Mouse (Mus musculus): ENCODE results near the gene Ccdc187. TPM values are rescaled to one million over a fixed set of nuclear protein-coding genes. Genes with fewer than 3 reads are reported as not detected.

Gene Ccdc187
- polyA plus RNA-seq, 1 experiment from 2014 or later: 0.58 TPM

DNA sequence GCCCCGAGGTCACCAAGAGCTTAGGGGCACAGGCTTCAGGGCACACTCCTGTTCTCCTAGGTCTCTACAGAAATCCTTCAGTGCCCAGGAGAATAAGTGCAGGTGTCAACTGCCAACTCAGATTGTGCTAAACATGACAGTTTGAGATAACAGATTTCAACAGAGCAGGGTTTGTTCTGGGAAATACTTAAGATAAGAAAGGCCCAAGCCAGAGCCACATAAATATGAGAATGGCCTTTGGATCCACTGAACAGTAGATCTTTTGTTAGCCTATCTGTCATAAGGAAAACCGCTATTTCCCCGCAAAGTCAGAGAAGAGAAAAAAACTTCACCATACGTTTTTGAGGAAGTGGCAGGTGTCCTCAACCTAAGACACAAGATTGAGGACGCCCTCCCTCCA is 60.1 kb downstream of the Ccdc187 start:
- Histone ChIP-seq H3K9me3 (ENCODE audit: control insufficient read depth, low read depth, low read length) (no peaks in the 10 kb centered on the region), H3K4me3 (ENCODE audit: low read depth, low read length) (no peak overlapping the region), H3K9ac (replicated peaks; ENCODE audit: low read depth, low read length) (no peak overlapping the region), H3K27me3 (ENCODE audit: control insufficient read depth, insufficient read depth, low read length) (no peaks in the 10 kb centered on the region), H3K4me1 (ENCODE audit: control insufficient read depth, insufficient read depth, low read length) (peaks cover 20% of the 10 kb centered on the region; the same call in 1 of the 2 replicates), H3K4me2 (replicated peaks; ENCODE audit: low read depth, low read length) (no peak overlapping the region), H3K36me3 (ENCODE audit: control insufficient read depth, insufficient read depth, low read length) (0 out of 2 replicates have a peak, but pooled peaks cover 2% of the 10 kb centered on the region), H3K27ac (ENCODE audit: low read length) (no peak overlapping the region)
- no peak for ATAC-seq (ENCODE audit: insufficient number of reproducible peaks, insufficient read depth, low FRiP score, low read depth)
- WGBS: 61% methylated on average over 5 of the region's 5 CpGs

DNA sequence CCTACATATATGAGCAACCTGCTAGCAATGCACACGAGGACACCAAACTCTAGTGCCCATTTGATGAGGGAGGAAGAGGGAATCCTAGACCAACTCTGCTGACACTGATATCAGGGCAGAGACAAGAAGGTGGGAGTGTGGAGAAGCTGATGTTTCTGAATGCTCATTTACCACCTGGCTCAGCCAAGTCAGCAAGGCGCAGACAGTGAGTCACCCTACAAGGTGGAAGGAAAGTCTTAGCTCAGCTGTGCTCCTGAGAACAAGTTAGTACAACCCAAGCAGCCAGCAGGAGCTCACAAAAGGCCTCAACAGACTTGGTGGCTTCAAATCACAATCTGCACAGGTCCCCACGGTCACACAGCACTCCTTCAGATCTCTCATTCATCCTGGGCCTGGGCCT is 63.0 kb downstream of the Ccdc187 start:
- Histone ChIP-seq H3K4me1 (ENCODE audit: control insufficient read depth, insufficient read depth, low read length) (peaks cover 17% of the 10 kb centered on the region; the same call in 1 of the 2 replicates), H3K27me3 (ENCODE audit: control insufficient read depth, insufficient read depth, low read length) (no peaks in the 10 kb centered on the region), H3K9me3 (ENCODE audit: control insufficient read depth, low read depth, low read length) (no peaks in the 10 kb centered on the region), H3K27ac (ENCODE audit: low read length) (no peak overlapping the region), H3K4me2 (replicated peaks; ENCODE audit: low read depth, low read length) (no peak overlapping the region), H3K4me3 (ENCODE audit: low read depth, low read length) (no peak overlapping the region), H3K9ac (replicated peaks; ENCODE audit: low read depth, low read length) (no peak overlapping the region), H3K36me3 (ENCODE audit: control insufficient read depth, insufficient read depth, low read length) (peaks cover 3% of the 10 kb centered on the region; the same call in 1 of the 2 replicates)
- no peak for ATAC-seq (ENCODE audit: insufficient number of reproducible peaks, insufficient read depth, low FRiP score, low read depth)
- 82% methylated on average over 3 of the region's 3 CpGs for WGBS

DNA sequence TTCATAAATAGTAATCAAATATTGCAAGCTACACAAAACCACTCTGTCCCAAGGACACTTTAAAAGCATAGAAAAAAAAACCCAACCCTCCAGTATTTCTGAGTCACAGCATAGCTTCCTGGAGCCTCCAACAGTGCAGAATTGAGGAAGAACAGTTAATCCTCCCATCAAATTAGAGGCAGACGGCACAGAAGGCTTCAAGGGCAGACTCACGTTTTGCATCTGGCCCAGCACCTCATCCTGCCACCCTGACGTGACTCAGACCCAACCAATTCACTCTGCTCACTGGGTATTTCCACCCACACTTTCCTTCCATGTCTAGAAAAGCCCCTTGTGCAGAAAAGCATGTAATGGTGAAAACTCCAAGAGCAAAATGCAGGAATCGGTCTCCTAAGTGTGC is 64.1 kb downstream of the Ccdc187 start:
- Histone ChIP-seq H3K36me3 (ENCODE audit: control insufficient read depth, insufficient read depth, low read length) (peaks cover 10% of the 10 kb centered on the region; the same call in 1 of the 2 replicates), H3K4me2 (replicated peaks; ENCODE audit: low read depth, low read length) (no peak overlapping the region), H3K4me3 (ENCODE audit: low read depth, low read length) (no peak overlapping the region), H3K27ac (ENCODE audit: low read length) (no peak overlapping the region), H3K9ac (replicated peaks; ENCODE audit: low read depth, low read length) (no peak overlapping the region), H3K9me3 (ENCODE audit: control insufficient read depth, low read depth, low read length) (no peaks in the 10 kb centered on the region), H3K27me3 (ENCODE audit: control insufficient read depth, insufficient read depth, low read length) (no peaks in the 10 kb centered on the region), H3K4me1 (ENCODE audit: control insufficient read depth, insufficient read depth, low read length) (peaks cover 8% of the 10 kb centered on the region; the same call in 1 of the 2 replicates)
- no peak for ATAC-seq (ENCODE audit: insufficient number of reproducible peaks, insufficient read depth, low FRiP score, low read depth)
- WGBS: 62% methylated on average over 4 of the region's 4 CpGs

DNA sequence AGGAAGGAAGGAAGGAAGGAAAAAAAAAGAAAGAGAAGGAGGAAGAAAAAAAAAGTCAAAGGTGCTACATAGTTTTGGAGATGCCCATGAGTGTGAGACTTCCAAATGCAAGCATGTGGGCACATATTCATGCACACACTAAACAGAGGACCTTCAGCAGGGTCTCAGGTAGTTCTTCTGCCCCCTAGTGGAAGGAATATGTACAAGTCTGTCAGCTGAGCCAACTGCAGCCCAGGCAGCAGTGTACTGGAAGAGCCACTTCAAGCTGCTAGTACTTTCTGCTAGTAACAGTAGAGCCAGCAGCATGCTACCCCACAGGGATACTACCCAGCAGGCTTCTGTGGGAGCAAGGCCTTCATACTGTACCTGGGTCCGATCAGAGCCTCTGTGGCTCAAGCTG is 66.6 kb downstream of the Ccdc187 start:
- no peaks in the 10 kb centered on the region for H3K4me1 ChIP-seq (ENCODE audit: control insufficient read depth, insufficient read depth, low read length)
- H3K27ac ChIP-seq (ENCODE audit: low read length): no peak overlapping the region
- no peak overlapping the region for H3K4me2 ChIP-seq (replicated peaks; ENCODE audit: low read depth, low read length)
- WGBS: 72% methylated on average over 1 of the region's 1 CpGs
- H3K9me3 ChIP-seq (ENCODE audit: control insufficient read depth, low read depth, low read length): no peaks in the 10 kb centered on the region
- peak; percentile 28; the same call in 1 of the 2 replicates for ATAC-seq (ENCODE audit: insufficient number of reproducible peaks, insufficient read depth, low FRiP score, low read depth)
- peaks cover 16% of the 10 kb centered on the region; the same call in 1 of the 2 replicates for H3K36me3 ChIP-seq (ENCODE audit: control insufficient read depth, insufficient read depth, low read length)
- no peaks in the 10 kb centered on the region for H3K27me3 ChIP-seq (ENCODE audit: control insufficient read depth, insufficient read depth, low read length)
- no peak overlapping the region for H3K4me3 ChIP-seq (ENCODE audit: low read depth, low read length)
- H3K9ac ChIP-seq (replicated peaks; ENCODE audit: low read depth, low read length): no peak overlapping the region

DNA sequence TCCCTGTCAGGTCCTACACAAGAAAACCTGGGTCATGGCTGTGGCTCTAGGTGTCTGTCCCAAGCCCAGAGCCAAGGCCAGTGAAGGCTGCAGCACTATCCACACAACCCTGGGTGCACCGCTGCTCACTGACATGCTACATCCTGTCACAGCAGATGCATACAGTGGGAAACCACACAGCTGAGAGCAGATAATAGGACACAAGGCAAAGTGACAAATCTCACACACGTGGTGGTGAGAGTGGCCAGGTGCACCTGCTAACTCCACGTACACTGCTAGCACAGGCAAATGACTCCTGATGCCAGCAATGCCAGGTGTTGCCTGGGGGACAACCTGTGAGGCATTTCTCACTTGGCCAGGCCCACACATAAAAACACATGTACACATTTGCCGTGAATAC is 69.1 kb downstream of the Ccdc187 start:
- WGBS: 80% methylated on average over 4 of the region's 4 CpGs
- ATAC-seq (ENCODE audit: insufficient number of reproducible peaks, insufficient read depth, low FRiP score, low read depth): no peak
- H3K27ac ChIP-seq (ENCODE audit: low read length): no peak overlapping the region

DNA sequence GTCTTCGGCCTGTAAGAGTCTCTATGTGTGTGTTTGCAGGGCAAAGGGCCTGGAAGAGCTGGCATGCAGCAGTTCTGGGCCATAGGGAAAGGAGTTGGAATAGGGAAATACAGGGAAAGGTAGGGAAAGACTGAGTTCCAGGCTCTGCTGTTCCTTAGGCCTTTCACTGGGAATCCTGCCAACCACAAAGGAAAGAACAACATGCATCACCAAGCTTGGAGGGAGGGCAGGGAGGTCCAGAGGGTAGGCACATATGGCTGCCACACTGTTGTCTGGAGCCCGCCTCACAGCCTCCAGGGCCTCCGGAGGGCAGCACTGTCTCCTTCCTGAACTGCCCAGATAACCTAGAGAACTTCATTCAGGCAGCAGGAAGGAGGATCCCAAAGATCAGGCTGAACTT is 70.4 kb downstream of the Ccdc187 start:
- Histone ChIP-seq H3K9ac (replicated peaks; ENCODE audit: low read depth, low read length) (no peak overlapping the region), H3K4me1 (ENCODE audit: control insufficient read depth, insufficient read depth, low read length) (no peaks in the 10 kb centered on the region), H3K9me3 (ENCODE audit: control insufficient read depth, low read depth, low read length) (no peaks in the 10 kb centered on the region), H3K36me3 (ENCODE audit: control insufficient read depth, insufficient read depth, low read length) (peaks cover 25% of the 10 kb centered on the region), H3K27me3 (ENCODE audit: control insufficient read depth, insufficient read depth, low read length) (no peaks in the 10 kb centered on the region), H3K4me3 (ENCODE audit: low read depth, low read length) (no peak overlapping the region), H3K4me2 (replicated peaks; ENCODE audit: low read depth, low read length) (no peak overlapping the region), H3K27ac (ENCODE audit: low read length) (no peak overlapping the region)
- 86% methylated on average over 3 of the region's 3 CpGs for WGBS
- no peak for ATAC-seq (ENCODE audit: insufficient number of reproducible peaks, insufficient read depth, low FRiP score, low read depth)

More for the DNA sequence above, 69.1 kb downstream of the Ccdc187 start:
- no peaks in the 10 kb centered on the region for H3K9me3 ChIP-seq (ENCODE audit: control insufficient read depth, low read depth, low read length)
- no peak overlapping the region for H3K9ac ChIP-seq (replicated peaks; ENCODE audit: low read depth, low read length)
- peaks cover 23% of the 10 kb centered on the region for H3K36me3 ChIP-seq (ENCODE audit: control insufficient read depth, insufficient read depth, low read length)
- no peak overlapping the region for H3K4me3 ChIP-seq (ENCODE audit: low read depth, low read length)
- no peak overlapping the region for H3K4me2 ChIP-seq (replicated peaks; ENCODE audit: low read depth, low read length)
- H3K27me3 ChIP-seq (ENCODE audit: control insufficient read depth, insufficient read depth, low read length): no peaks in the 10 kb centered on the region
- no peaks in the 10 kb centered on the region for H3K4me1 ChIP-seq (ENCODE audit: control insufficient read depth, insufficient read depth, low read length)

DNA sequence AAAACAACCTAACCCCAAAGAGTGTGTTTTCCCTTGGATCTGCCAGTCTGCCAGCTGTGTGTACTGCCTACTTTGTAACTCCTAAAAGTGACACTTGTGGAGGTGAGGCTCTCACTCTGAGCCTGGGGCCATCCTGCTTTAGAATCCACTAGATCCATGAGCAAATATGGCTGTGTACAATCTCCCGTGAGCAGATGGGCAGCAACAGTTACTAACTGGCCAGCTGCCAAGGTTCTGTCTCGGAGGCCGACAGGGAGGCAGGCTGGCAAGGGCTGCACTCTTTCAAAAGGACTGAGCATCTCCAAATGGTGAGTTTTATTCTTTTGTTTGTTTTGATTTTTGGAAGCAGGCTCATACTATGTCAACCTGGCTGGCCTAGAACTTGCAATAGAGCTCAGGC is 79.8 kb downstream of the Ccdc187 start:
- H3K4me2 ChIP-seq (replicated peaks; ENCODE audit: low read depth, low read length): no peak overlapping the region
- H3K4me3 ChIP-seq (ENCODE audit: low read depth, low read length): no peak overlapping the region
- H3K9ac ChIP-seq (replicated peaks; ENCODE audit: low read depth, low read length): no peak overlapping the region
- H3K4me1 ChIP-seq (ENCODE audit: control insufficient read depth, insufficient read depth, low read length): no peaks in the 10 kb centered on the region
- WGBS: 17% methylated on average over 3 of the region's 3 CpGs
- no peak overlapping the region for H3K27ac ChIP-seq (ENCODE audit: low read length)
- no peaks in the 10 kb centered on the region for H3K27me3 ChIP-seq (ENCODE audit: control insufficient read depth, insufficient read depth, low read length)
- H3K36me3 ChIP-seq (ENCODE audit: control insufficient read depth, insufficient read depth, low read length): peaks cover 41% of the 10 kb centered on the region
- no peaks in the 10 kb centered on the region for H3K9me3 ChIP-seq (ENCODE audit: control insufficient read depth, low read depth, low read length)
- no peak for ATAC-seq (ENCODE audit: insufficient number of reproducible peaks, insufficient read depth, low FRiP score, low read depth)

DNA sequence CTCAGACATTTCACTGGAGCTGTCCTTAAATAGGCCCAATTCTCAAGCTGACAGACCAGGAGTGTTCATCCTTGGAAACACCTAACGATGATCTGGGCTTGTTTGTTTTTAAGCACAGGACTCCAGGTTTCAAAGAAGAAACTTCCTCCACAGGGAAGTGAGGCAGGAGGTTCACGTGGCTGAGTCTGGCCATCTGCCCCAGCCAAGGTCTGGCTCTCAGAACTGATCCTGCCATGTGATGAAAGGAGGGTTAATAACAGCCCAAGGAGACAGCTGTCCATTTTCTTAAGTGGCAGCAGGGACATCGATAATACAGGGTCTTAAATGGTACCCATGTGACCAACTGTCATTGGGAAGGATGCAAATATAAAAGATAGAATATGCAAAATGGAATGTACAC is 84.8 kb downstream of the Ccdc187 start:
- Histone ChIP-seq H3K36me3 (ENCODE audit: control insufficient read depth, insufficient read depth, low read length) (peaks cover 24% of the 10 kb centered on the region; the same call in 1 of the 2 replicates), H3K27me3 (ENCODE audit: control insufficient read depth, insufficient read depth, low read length) (peaks cover 35% of the 10 kb centered on the region), H3K9ac (replicated peaks; ENCODE audit: low read depth, low read length) (no peak overlapping the region), H3K4me1 (ENCODE audit: control insufficient read depth, insufficient read depth, low read length) (0 out of 2 replicates have a peak, but pooled peaks cover 3% of the 10 kb centered on the region), H3K27ac (ENCODE audit: low read length) (no peak overlapping the region), H3K4me2 (replicated peaks; ENCODE audit: low read depth, low read length) (no peak overlapping the region), H3K9me3 (ENCODE audit: control insufficient read depth, low read depth, low read length) (no peaks in the 10 kb centered on the region), H3K4me3 (ENCODE audit: low read depth, low read length) (no peak overlapping the region)
- WGBS: 72% methylated on average over 3 of the region's 3 CpGs
- ATAC-seq (ENCODE audit: insufficient number of reproducible peaks, insufficient read depth, low FRiP score, low read depth): no peak

Data from stomach, embryonic 14.5 days (tissue).